27 mouse cellular contexts compared by ENCODE assay signal in the genomic region with DNA sequence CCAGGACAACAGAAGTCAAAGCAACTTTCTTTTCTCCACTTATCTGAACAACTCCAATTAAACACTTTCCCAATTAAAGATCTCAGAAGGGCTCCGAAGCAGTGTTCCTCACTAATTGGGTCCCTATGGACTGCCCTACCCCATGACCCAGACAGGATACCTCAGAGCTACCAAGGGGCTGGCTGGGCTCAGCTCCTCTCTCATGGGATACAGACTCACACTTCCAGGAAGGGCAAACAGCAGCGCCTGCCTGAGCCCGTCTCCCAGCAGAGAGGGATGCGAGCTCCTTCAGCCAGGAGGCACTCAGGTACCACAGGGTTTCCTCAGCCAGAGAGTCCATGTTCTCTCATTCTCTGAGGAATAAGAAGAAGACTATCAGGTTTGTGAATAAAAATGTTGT.
"Had no signal": no experiment of that assay in that cellular context is flagged by ENCODE, and none has a peak within 500 bp of the region (broad histone marks: within the 10 kb centered on the region; RNA-seq: fewer than 3 reads in every experiment).

No protein-coding gene starts in this region.

- H3K9me3 ChIP-seq: heart, embryonic 10.5 days; heart, embryonic 12.5 days; hindbrain, embryonic 10.5 days; hindbrain, embryonic 12.5 days; intestine, embryonic 15.5 days; limb, embryonic 13.5 days; limb, embryonic 15.5 days; liver, embryonic 12.5 days had no signal

- H3K27me3 ChIP-seq: heart, embryonic 12.5 days; hindbrain, embryonic 12.5 days; intestine, embryonic 15.5 days; limb, embryonic 13.5 days; limb, embryonic 15.5 days had no signal

- H3K36me3 ChIP-seq: heart, embryonic 12.5 days; hindbrain, embryonic 10.5 days; hindbrain, embryonic 12.5 days; intestine, embryonic 15.5 days; limb, embryonic 13.5 days; limb, embryonic 15.5 days; liver, embryonic 12.5 days had no signal

- ATAC-seq: hindbrain, embryonic 16.5 days; inflammation-experienced regulatory T-cells, adult 6 months; intestine, embryonic 15.5 days; intestine, postnatal 0 days; liver, embryonic 12.5 days had no signal

- H3K4me1 ChIP-seq: intestine, embryonic 15.5 days had no signal

- H3K4me3 ChIP-seq: gastrocnemius, adult 2 months; heart, embryonic 10.5 days; heart, embryonic 12.5 days; hindbrain, embryonic 10.5 days; hindbrain, embryonic 12.5 days; intestine, embryonic 15.5 days; left cerebral cortex, adult 2 months; limb, embryonic 13.5 days; limb, embryonic 15.5 days; liver, embryonic 12.5 days had no signal

- H3K4me2 ChIP-seq: heart, embryonic 12.5 days; hindbrain, embryonic 12.5 days; hindbrain, embryonic 14.5 days; intestine, embryonic 15.5 days; limb, embryonic 13.5 days; limb, embryonic 15.5 days; liver, embryonic 12.5 days had no signal

- H3K9ac ChIP-seq: hindbrain, embryonic 12.5 days; hindbrain, embryonic 14.5 days; intestine, embryonic 15.5 days; limb, embryonic 13.5 days; limb, embryonic 15.5 days; liver, embryonic 12.5 days; liver, embryonic 14.5 days had no signal

- H3K27ac ChIP-seq: gastrocnemius, adult 2 months; heart, embryonic 10.5 days; hindbrain, embryonic 10.5 days; hindbrain, embryonic 12.5 days; hindbrain, embryonic 14.5 days; intestine, embryonic 15.5 days; left cerebral cortex, adult 2 months; limb, embryonic 13.5 days; limb, embryonic 15.5 days; liver, embryonic 12.5 days; liver, embryonic 14.5 days had no signal

- DNase-seq: gastrocnemius, adult 2 months; gastrocnemius, postnatal 10 days; gastrocnemius, postnatal 25 days; heart, adult 18-20 months; heart, postnatal 10 days; heart, postnatal 4 days; kidney, adult 18-20 months; kidney, adult 8-10 months; kidney, postnatal 10 days; kidney, postnatal 25 days; kidney, postnatal 4 days; layer of hippocampus, adult 9-11 months; left cerebral cortex, postnatal 4 days had no signal
